Mouse (Mus musculus): ENCODE results near the gene Gm10061. TPM values are rescaled to one million over a fixed set of nuclear protein-coding genes. Genes with fewer than 3 reads are reported as not detected.
"Not testable (repeated sequence)": the region's sequence is repeated elsewhere in the genome, so short reads cannot be mapped to it uniquely, and the experiment has no call there.

The Gm10061 gene
- polyA plus RNA-seq (2015; fragmentation: Nextera tagmentation; extraction: Ambion mirVana) = not detected in 2 replicates

DNA sequence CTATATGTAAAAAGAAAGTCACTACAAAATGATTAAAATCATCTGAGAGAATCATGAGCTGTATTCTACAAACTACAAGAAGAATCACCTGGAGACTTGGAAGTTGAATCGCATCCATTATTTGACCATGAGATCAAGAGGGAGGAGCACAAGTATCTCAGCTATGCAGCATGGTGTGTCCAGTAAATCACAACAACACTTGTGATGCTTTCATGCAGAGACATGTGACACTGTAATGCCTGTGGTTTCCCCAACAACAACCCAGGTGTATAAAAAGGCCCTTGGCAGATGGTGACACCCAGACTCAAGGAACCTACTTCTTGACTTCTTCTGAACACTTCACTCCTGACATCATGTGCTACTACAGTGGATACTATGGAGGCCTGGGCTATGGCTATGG lies at the start of gene Gm10061:
Gene Gm10061 (plus strand): TSS at position 301 of the 400 bp plus-strand sequence.
- ATAC-seq (ENCODE audit: low FRiP score) = no peak
- Histone ChIP-seq H3K36me3 (no peaks in the 10 kb centered on the region), H3K4me1 (replicated peaks) (no peaks in the 10 kb centered on the region), H3K9ac (no peak within 1 kb of the TSS), H3K27me3 (no peaks in the 10 kb centered on the region), H3K9me3 (no peaks in the 10 kb centered on the region), H3K4me3 (no peak within 1 kb of the TSS), H3K4me2 (no peak within 1 kb of the TSS), H3K27ac (no peak within 1 kb of the TSS)
- 97% methylated on average over 1 of the region's 1 CpGs for WGBS

DNA sequence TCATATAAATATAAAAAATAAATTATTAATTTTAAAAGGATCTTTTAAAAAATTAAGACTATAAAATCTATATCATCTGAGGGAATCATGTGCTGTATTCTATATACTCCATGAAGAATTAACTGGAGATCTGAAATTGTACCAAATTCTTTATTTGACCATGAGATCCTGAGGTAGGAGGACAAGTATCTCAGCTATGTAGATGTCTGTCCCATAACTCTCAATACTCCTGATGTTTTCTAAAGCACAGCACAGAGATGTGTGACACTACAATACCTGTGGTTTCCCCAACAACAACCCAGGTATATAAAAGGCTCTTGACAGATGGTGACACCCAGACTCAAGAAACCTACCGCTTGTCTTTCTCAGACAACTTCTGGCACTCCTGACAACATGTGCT lies 10.3 kb upstream of the Gm10061 start, which contains the start of gene Gm6358:
Gene Gm6358 (plus strand): TSS at position 301 of the 400 bp plus-strand sequence.
- H3K36me3 ChIP-seq = no peaks in the 10 kb centered on the region
- H3K27ac ChIP-seq = no peak within 1 kb of the TSS
- no peak within 1 kb of the TSS for H3K4me3 ChIP-seq
- H3K4me1 ChIP-seq (replicated peaks) = no peaks in the 10 kb centered on the region
- WGBS = 92% methylated on average over 1 of the region's 1 CpGs
- H3K9ac ChIP-seq = no peak within 1 kb of the TSS
- H3K4me2 ChIP-seq = no peak within 1 kb of the TSS
- H3K9me3 ChIP-seq = no peaks in the 10 kb centered on the region
- no peak for ATAC-seq (ENCODE audit: low FRiP score)
- no peaks in the 10 kb centered on the region for H3K27me3 ChIP-seq

DNA sequence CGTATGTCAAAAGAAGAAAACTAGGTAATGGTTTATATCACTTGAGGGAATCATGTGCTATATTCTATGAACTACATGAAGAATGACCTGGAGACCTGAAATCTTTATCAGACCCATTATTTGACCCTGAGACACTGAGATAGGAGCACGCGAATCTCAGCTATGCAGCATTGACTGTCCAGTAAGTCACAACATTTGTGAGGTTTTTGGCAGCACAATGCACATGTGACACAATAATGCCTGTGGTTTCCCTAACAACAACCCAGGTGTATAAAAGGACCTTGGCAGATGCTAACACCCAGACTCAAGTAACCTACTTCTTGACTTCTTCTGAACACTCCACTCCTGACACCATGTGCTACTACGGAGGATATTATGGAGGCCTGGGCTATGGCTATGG lies 6.8 kb downstream of the Gm10061 start, which contains the start of gene Gm9789:
Gene Gm9789 (plus strand): TSS at position 301 of the 400 bp plus-strand sequence.
- H3K27me3 ChIP-seq = no peaks in the 10 kb centered on the region
- no peaks in the 10 kb centered on the region for H3K36me3 ChIP-seq
- H3K4me3 ChIP-seq = no peak within 1 kb of the TSS
- ATAC-seq (ENCODE audit: low FRiP score) = no peak
- 90% methylated on average over 4 of the region's 4 CpGs for WGBS
- H3K4me2 ChIP-seq = no peak within 1 kb of the TSS
- H3K9me3 ChIP-seq = no peaks in the 10 kb centered on the region
- H3K4me1 ChIP-seq (replicated peaks) = no peaks in the 10 kb centered on the region
- no peak within 1 kb of the TSS for H3K27ac ChIP-seq
- no peak within 1 kb of the TSS for H3K9ac ChIP-seq

- H3K4me2 ChIP-seq; H3K4me1 ChIP-seq (replicated peaks); H3K9me3 ChIP-seq; H3K27ac ChIP-seq; H3K36me3 ChIP-seq; H3K27me3 ChIP-seq; H3K4me3 ChIP-seq; ATAC-seq (ENCODE audit: low FRiP score); H3K9ac ChIP-seq: not testable (repeated sequence)
Observed at GRCm38 (mm10) chr16:89169190-89169589, 18.3 kb downstream of the Gm10061 start, which contains the start of gene Gm7735. Gm7735 (plus strand) TSS chr16:89169490.

DNA sequence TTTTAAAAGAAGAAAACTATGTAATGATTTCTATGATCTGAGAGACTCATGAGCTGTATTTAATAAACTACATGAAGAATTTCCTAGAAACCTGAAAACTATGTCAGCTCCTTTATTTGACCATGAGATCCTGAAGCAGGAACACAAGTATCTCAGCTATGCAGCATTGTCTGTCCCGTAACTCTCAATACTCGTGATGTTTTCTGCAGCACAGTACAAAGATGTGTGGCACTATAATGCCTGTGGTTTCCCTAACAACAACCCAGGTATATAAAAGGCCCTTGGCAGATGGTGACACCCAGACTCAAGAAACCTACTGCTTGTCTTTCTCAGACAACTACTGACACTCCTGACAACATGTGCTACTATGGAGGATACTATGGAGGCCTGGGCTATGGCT lies 23.5 kb downstream of the Gm10061 start, which contains the start of gene 1110057P08Rik:
Gene 1110057P08Rik (plus strand): TSS at position 301 of the 400 bp plus-strand sequence.
- Histone ChIP-seq H3K9ac (no peak within 1 kb of the TSS), H3K36me3 (no peaks in the 10 kb centered on the region), H3K4me1 (replicated peaks) (no peaks in the 10 kb centered on the region), H3K27ac (no peak within 1 kb of the TSS), H3K27me3 (no peaks in the 10 kb centered on the region), H3K9me3 (no peaks in the 10 kb centered on the region), H3K4me3 (no peak within 1 kb of the TSS), H3K4me2 (no peak within 1 kb of the TSS)
- no peak for ATAC-seq (ENCODE audit: low FRiP score)
- WGBS = 80% methylated on average over 2 of the region's 2 CpGs

GRCm38 (mm10) chr16:89188621-89189020 lies 37.7 kb downstream of the Gm10061 start:
- Histone ChIP-seq H3K4me3 (no peak overlapping the region), H3K9me3 (no peaks in the 10 kb centered on the region), H3K4me2 (no peak overlapping the region), H3K36me3 (no peaks in the 10 kb centered on the region), H3K27ac (no peak overlapping the region), H3K9ac (no peak overlapping the region), H3K4me1 (replicated peaks) (no peaks in the 10 kb centered on the region), H3K27me3 (no peaks in the 10 kb centered on the region)
- ATAC-seq (ENCODE audit: low FRiP score) = no peak
- WGBS = 86% methylated on average over 4 of the region's 4 CpGs

Other genes with a start within 250 kb of the Gm10061 start
- gene Krtap19-9b, start 218.8 kb upstream of the Gm10061 start, polyA plus RNA-seq (2015; fragmentation: Nextera tagmentation; extraction: Ambion mirVana) = not detected in 2 replicates
- not detected in 2 replicates for gene Krtap16-3, start 188.2 kb upstream of the Gm10061 start, polyA plus RNA-seq (2015; fragmentation: Nextera tagmentation; extraction: Ambion mirVana)
- not detected in 2 replicates for gene Krtap22-2, start 140.3 kb upstream of the Gm10061 start, polyA plus RNA-seq (2015; fragmentation: Nextera tagmentation; extraction: Ambion mirVana)
- not detected in 2 replicates for gene Gm10229, start 135.8 kb upstream of the Gm10061 start, polyA plus RNA-seq (2015; fragmentation: Nextera tagmentation; extraction: Ambion mirVana)
- gene Krtap6-1, start 119.4 kb upstream of the Gm10061 start, polyA plus RNA-seq (2015; fragmentation: Nextera tagmentation; extraction: Ambion mirVana) = not detected in 2 replicates
- gene Gm10228, start 109.6 kb upstream of the Gm10061 start, polyA plus RNA-seq (2015; fragmentation: Nextera tagmentation; extraction: Ambion mirVana) = not detected in 2 replicates
- not detected in 2 replicates for gene Krtap6-5, start 103.2 kb upstream of the Gm10061 start, polyA plus RNA-seq (2015; fragmentation: Nextera tagmentation; extraction: Ambion mirVana)
- gene 1110025L11Rik, start 87.1 kb upstream of the Gm10061 start, polyA plus RNA-seq (2015; fragmentation: Nextera tagmentation; extraction: Ambion mirVana) = not detected in 2 replicates
- not detected in 2 replicates for gene Krtap6-3, start 67.1 kb upstream of the Gm10061 start, polyA plus RNA-seq (2015; fragmentation: Nextera tagmentation; extraction: Ambion mirVana)
- not detected in 2 replicates for gene Gm6358, start 10.2 kb upstream of the Gm10061 start, polyA plus RNA-seq (2015; fragmentation: Nextera tagmentation; extraction: Ambion mirVana)
- not detected in 2 replicates for gene Gm9789, start 6.9 kb downstream of the Gm10061 start, polyA plus RNA-seq (2015; fragmentation: Nextera tagmentation; extraction: Ambion mirVana)
- not detected in 2 replicates for gene Gm7735, start 18.4 kb downstream of the Gm10061 start, polyA plus RNA-seq (2015; fragmentation: Nextera tagmentation; extraction: Ambion mirVana)
- gene 1110057P08Rik, start 23.6 kb downstream of the Gm10061 start, polyA plus RNA-seq (2015; fragmentation: Nextera tagmentation; extraction: Ambion mirVana) = not detected in 2 replicates
- not detected in 2 replicates for gene Krtap20-2, start 54.8 kb downstream of the Gm10061 start, polyA plus RNA-seq (2015; fragmentation: Nextera tagmentation; extraction: Ambion mirVana)

Data from hindbrain, embryonic 13.5 days (tissue).